Mouse (Mus musculus) monocyte, adult 59 days (primary cell): ENCODE results near the gene Tmem95. TPM values are rescaled to one million over a fixed set of nuclear protein-coding genes. Genes with fewer than 3 reads are reported as not detected.

Source experiments
- total RNA-seq, 2 experiments: library from RNA; stranded (reverse); gene quantifications; one replicate each; pipeline ENCODE4 v1.2.4; 2023

The Tmem95 gene
- not detected for total RNA-seq

DNA sequence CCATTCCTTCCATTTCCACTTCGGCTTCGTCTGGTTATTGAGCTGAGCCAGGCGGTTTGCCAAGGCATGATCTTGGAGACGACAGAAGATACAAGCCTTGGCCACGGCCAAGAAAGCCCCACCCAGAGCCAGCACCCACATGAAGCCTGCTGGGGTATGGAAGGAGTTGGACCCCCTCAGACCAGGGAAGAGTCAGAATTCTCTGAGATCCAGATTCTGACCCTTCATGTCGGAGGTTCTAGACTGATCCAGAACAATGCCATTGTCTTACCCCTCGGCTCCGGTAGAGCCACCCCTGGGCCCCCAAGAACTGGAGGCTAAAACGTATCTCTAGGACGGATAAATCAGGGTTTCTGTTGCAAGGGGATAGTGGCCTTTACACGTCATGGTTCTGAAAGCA, at the start of gene Tmem95:
Gene Tmem95 (minus strand): TSS at position 141 of the 400 bp plus-strand sequence.

DNA sequence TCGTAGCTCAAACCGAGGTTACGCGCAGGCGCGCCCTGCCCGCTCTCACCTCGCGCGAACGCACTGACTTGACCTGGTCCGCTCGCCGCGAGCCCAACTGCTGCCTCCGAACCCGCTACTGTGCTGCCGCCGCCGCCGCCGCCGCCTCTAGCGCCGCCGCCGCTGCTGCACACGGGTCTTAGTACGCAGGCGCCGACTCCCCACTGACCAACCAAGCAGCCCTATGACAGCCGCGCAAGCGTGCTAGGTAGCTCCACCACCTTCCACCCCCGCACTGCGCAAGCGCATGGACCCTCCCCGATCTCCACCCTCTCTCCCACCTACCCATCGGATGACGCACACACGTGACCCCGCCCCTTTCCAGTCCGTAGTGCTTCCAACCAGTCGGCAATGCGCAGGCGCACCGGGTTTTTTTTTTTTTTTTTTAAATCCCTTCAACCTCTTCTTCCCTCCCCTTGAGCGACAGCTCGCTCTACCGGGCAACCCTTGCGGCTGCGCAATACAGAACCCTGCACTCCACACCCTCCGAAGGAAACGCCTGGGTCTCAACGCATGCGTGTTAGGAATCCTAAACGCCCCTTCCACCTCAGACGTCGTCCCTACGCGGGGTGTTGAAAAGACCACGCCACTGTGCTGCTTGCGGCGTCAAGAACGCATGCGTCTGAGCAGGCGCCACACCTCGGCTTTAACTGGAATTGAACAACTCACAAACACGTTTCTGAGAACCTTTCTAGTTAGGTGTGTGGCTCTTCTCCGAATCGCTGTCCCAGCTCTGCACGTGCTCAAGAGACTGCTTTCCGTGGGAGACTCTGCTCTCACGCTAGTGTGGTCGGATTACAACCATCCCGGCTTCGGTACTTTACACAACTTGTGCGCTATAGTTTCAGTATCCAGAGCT, 43.5 kb upstream of the Tmem95 start, which contains the start of gene Eif5a:
Gene Eif5a (minus strand): TSS at position 845 of the 898 bp plus-strand sequence.

DNA sequence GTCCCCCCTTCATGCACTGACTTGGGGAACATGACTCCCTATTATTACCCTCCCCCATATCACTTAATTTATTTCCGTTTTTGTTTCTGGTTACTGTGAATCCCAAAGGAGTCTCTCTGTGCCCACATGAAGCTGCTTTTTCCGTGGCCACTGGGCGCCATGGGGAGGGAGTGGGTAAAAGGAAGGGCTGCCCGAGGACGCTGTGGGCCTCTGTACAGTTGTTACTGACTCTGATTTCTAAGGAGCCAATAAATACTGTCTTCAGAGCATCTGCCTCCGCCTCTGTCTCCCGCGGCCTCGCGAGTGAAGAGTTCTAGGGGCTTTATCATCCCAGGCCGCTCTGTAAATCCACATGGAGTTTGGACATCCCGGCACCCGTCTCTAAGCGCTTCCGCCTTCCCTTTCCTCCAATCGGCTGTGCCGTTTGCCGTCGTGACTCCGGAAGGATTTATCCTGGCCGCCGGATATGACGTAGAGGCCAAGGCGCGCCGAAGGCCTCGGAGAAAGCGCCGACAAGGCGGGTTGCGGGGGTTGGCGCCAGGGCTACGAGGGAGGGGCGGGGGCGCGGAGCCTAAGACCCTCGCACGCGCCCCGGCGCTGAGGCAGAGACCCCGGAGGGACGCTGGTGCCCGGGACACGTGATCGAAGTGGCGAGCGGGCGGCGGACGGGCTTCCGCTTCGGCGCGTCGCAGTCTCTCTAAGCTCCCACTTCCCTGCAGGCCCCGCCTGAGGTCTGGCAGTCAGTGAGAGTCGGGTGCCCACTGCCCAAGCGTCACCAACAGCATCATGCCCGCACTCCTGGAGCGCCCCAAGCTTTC, 35.9 kb upstream of the Tmem95 start, which contains the start of gene Gps2:
Gene Gps2 (plus strand): TSS at position 335 of the 818 bp plus-strand sequence.

DNA sequence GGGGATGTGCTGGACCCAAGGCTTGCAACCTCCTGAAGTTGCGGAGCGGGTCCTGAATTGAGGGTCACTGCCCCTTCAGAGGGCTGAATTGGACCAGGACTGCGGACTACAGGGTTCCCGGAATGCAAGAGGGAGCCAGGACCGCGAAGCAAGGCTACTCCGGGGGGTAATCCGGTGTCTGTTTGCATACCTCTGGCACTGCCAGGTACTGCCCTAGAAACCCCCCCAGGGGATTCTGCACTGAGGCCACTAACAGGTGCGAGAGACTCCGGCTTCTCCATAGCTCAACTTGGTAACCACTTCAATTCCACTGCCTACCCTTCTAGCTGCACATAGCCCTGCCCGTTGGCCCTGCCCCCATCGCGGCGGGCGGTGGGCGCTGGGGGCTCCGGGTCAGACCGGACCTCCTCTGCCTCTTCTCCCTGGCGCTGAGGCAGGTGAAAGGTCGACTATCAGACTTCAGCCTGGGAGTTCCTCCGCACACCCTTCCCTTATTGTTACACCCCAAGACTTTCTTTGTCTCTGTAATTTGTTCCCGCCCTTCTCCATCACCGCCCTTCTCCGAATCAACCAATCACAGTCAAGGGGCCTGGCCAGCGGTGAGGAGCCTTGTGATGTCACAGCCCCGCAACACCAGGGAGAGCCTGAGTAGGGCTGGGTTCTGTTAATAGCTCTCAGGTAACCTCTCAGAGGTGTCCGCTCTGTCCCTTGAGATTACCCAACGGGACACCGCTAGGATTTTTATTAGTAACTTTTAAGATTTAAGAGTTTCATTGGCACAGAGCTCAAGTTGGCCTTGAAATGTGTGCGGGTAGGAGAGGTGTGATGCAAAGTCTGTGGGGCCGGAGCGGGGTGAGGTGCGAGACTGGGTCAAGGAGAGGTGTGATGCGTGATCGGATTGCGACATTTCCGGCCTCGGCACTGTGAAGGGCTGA, 22.9 kb upstream of the Tmem95 start, which contains the start of the genes 2810408A11Rik and Neurl4:
Gene 2810408A11Rik (minus strand): TSS at position 517 of the 935 bp plus-strand sequence.
Gene Neurl4 (plus strand): TSS at position 602 of the 935 bp plus-strand sequence.

DNA sequence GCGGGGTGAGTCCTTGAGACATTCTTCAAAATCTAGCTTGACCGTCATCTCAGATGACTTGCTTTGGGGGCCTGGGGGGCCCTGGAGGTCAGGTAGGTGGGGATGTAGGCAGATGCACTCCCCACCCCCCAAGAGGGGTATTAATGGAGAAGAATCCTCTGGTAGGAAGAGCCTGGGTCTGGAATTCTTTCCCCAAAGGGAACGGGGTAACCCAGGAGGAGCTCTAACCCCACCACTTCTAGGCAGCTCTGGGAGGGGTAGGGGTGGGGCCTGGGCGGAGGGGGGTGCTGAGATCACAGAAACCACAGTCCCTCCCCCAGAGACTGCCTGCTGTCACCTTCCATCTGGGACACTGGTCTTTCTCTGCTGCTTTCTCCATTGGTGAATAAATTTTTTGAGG, 17.5 kb upstream of the Tmem95 start, which contains the start of gene Acap1:
Gene Acap1 (minus strand): TSS at position 249 of the 400 bp plus-strand sequence.

DNA sequence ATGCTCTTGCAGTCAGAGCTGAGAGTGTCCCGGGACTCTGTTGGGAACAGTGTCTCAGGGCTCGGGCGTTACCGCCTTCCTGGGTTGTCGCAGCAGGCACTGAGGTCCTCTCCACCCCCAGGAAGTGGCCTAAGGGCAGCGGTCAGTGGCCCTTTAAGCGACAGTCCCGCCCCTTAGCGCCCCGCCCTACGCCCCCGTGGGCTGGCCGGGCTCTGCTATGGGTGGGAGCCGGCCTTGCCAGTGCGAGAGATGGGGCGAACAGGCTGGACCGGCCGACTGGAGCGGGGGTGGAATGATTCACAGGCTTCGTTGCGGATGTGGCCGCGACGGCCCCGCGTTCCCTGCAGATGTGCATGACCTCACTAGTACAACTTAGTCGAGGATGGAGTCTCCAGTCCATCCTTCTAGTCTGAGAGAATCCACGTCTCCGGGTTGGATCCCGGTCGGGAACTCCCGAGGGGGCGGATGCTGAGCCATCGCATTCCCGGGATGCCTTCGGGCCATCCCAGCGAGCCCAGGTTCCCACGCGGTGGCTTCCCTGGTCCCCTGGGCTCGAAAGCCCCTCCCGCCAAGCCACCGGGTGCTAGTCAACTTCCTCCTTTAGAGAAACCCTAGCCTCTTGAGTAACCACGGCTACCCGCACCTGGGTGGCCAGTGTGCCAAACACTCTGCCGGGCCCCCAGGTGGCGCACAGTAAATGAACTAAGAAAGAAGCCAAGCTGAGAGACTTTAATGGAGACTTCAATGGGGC, 3.2 kb upstream of the Tmem95 start, which contains the start of gene Kctd11:
Gene Kctd11 (minus strand): TSS at position 554 of the 751 bp plus-strand sequence.

DNA sequence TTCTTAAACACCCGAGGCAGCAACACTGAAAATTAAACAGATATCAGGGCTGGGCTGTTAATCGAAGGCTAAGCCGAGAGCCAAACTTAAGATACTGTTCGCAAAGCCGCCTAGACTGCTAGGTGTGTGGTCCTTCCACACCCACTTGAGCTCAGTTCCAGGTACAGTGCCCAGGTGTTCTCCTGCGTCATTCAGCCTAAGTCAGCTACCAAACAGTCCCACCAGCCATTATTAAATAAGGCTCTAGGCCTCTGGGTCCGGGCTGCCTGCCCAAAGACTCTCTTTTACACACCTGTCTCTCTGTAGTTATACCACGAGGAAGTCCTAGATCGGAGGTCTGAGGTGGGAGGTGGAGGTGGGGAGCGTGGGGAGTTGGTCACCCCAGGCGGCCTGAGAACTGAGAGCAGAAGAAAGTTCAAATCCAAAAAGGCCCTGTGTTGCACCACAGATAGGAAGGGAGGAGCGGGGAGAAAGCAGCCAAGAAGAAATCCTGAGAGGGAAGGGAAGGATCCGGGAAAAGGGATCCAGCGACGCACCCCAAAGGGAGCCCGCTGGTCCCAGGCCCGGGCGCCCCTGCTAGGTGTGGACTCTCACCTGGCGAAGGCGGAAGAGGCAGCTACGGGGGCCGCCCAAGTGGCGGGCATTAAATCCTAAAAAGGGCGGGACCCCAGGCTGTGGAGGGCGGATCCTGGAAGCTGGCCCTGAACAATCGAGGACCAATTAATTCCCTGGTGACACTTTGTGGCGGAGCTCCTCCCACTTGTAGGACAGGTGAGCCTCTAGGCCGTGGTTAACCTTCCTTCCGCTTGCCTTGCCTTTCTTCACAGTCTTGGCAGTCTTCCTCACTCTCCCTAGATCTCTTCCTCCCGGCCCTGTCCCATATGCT, 19.5 kb downstream of the Tmem95 start, which contains the start of gene Tnk1:
Gene Tnk1 (minus strand): TSS at position 618 of the 886 bp plus-strand sequence.

DNA sequence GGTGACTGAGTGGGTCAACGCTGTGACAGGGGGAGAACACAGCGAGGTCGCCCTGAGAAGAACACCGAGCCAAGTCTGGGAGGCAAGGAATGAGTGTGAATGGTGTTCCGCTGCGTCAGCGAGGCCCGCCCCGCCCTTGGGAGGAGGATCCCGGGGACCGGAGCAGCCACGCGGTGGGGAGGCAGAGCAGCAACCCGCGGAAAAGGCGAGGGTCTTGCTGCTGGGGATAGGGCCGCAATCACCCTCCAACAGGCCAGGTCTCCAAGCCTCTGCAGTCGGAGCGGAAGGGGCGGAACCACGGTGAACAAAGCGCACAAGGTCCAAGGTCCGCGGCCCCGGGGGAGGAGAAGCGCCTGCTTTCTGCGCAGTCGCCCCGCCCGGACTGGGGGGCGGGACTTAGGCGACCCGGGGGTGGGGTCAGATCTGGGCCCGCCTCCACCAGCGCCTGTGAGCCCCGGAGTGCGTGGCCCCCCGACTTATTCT, 31.6 kb downstream of the Tmem95 start, which contains the start of gene Plscr3:
Gene Plscr3 (plus strand): TSS at position 179 of the 483 bp plus-strand sequence.

DNA sequence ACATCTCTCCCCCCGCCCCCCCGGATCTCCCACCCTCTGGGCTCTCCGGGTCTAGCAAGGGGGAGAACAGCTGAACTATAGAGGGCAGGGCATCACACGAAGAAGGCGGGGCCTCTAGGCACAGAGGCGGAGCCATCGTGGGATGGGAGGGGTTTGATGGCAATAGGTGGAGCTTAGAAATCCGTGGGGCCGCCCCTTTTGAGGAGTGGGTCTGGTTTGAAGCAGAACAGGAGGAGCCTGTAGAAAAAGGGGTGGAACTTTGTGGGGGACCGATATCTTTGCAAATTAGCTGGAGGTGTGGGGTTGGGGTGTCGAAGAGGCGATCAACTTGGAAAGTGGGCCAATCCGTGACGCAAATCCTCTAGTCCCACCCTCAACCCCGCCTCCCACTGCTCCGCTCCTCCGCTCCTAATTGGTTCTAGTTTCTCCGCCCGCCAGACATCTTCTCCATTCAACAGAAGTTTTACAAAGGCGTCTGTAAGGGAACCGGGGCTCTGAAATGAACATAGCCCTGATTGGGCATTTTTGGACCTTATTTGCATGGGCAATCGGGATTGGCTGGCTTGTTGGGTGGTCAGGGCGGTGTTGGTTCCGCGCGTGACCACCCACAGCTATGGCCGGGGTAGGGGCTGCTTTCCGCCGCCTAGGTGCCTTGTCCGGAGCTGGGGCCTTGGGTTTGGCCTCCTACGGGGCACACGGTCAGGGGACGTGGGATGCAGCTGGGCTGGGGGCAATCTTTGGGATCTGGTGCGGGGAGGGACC, 39.7 kb downstream of the Tmem95 start, which contains the start of gene Tmem256:
Gene Tmem256 (plus strand): TSS at position 563 of the 762 bp plus-strand sequence.

DNA sequence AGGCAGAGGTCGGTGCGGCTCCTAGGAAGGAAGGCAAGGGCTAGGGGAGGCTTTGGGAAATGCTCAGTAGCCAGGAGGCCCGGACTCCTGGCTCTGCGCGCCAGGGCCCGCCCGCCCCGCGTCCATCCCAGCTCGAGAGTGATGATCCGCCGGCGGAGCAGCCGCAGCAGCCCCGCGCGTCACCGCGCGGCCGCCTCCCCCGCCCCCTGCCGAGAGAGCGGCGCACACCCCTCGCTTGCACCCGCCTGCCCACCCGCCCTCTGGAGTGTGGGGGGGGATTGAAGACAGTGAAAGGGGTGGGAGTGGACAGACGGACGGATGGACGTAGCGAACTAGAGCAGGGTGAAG, 40.2 kb downstream of the Tmem95 start, which contains the start of gene Nlgn2:
Gene Nlgn2 (minus strand): TSS at position 181 of the 348 bp plus-strand sequence.

Other genes starting within 250 kb of the Tmem95 start
- 10 to 100 TPM; 68.3 to 68.4 TPM for gene Fxr2, start 245.0 kb downstream of the Tmem95 start, total RNA-seq
- gene Sox15, start 222.7 kb downstream of the Tmem95 start, total RNA-seq, result under 1 TPM in 1 of 2 experiments, not detected in 1; 0.64 TPM
- gene Mpdu1, start 215.4 kb downstream of the Tmem95 start, total RNA-seq, result 10 to 100 TPM; 73.1 to 74.9 TPM
- gene Cd68, start 211.9 kb downstream of the Tmem95 start, total RNA-seq, result 100 to 1,000 TPM; 685 to 696 TPM
- 100 to 1,000 TPM; 892 to 975 TPM for gene Eif4a1, start 205.6 kb downstream of the Tmem95 start, total RNA-seq
- gene Senp3, start 195.9 kb downstream of the Tmem95 start, total RNA-seq, result 100 to 1,000 TPM; 109 to 116 TPM
- gene Tnfsf13, start 192.2 kb downstream of the Tmem95 start, total RNA-seq, result 10 to 100 TPM; 63.1 to 66.0 TPM
- 10 to 100 TPM; 66.6 to 77.0 TPM for gene Tnfsf12, start 182.2 kb downstream of the Tmem95 start, total RNA-seq
- 10 to 100 TPM; 23.6 to 27.1 TPM for gene Tnfsfm13, start 181.9 kb downstream of the Tmem95 start, total RNA-seq
- gene Polr2a, start 119.4 kb downstream of the Tmem95 start, total RNA-seq, result 100 to 1,000 TPM; 114 to 142 TPM
- not detected for gene Slc35g3, start 116.0 kb downstream of the Tmem95 start, total RNA-seq
- gene Zbtb4, start 112.1 kb downstream of the Tmem95 start, total RNA-seq, result 10 to 100 TPM; 16.0 to 20.0 TPM
- under 1 TPM; 0.45 to 0.49 TPM for gene Chrnb1, start 82.1 kb downstream of the Tmem95 start, total RNA-seq
- 1 to 10 TPM in 1 of 2 experiments, under 1 TPM in 1; 0.76 to 1.3 TPM for gene Fgf11, start 76.2 kb downstream of the Tmem95 start, total RNA-seq
- not detected for gene Tmem102, start 72.4 kb downstream of the Tmem95 start, total RNA-seq
- gene Gm39566, start 62.7 kb downstream of the Tmem95 start, total RNA-seq, result not detected
- gene Spem2, start 59.6 kb downstream of the Tmem95 start, total RNA-seq, result not detected
- gene Spem1, start 55.8 kb downstream of the Tmem95 start, total RNA-seq, result not detected
- 1 to 10 TPM; 1.9 to 2.6 TPM for gene Nlgn2, start 40.2 kb downstream of the Tmem95 start, total RNA-seq
- gene Tmem256, start 39.5 kb downstream of the Tmem95 start, total RNA-seq, result 100 to 1,000 TPM; 100 to 117 TPM
- gene Plscr3, start 31.6 kb downstream of the Tmem95 start, total RNA-seq, result 10 to 100 TPM; 39.8 to 43.6 TPM
- gene Tnk1, start 19.3 kb downstream of the Tmem95 start, total RNA-seq, result not detected
- 1 to 10 TPM; 6.0 TPM for gene Kctd11, start 3.4 kb upstream of the Tmem95 start, total RNA-seq
- 10 to 100 TPM; 10.4 to 12.2 TPM for gene Acap1, start 17.5 kb upstream of the Tmem95 start, total RNA-seq
- gene 2810408A11Rik, start 23.0 kb upstream of the Tmem95 start, total RNA-seq, result under 1 TPM; 0.31 to 0.49 TPM
- 10 to 100 TPM; 30.0 to 30.4 TPM for gene Neurl4, start 23.1 kb upstream of the Tmem95 start, total RNA-seq
- 100 to 1,000 TPM; 110 to 112 TPM for gene Gps2, start 35.9 kb upstream of the Tmem95 start, total RNA-seq
- gene Eif5a, start 43.9 kb upstream of the Tmem95 start, total RNA-seq, result 100 to 1,000 TPM; 407 to 410 TPM
- 1 to 10 TPM in 1 of 2 experiments, not detected in 1; 1.6 TPM for gene Ybx2, start 57.8 kb upstream of the Tmem95 start, total RNA-seq
- gene Slc2a4, start 70.2 kb upstream of the Tmem95 start, total RNA-seq, result not detected
- not detected for gene Cldn7, start 86.8 kb upstream of the Tmem95 start, total RNA-seq
- gene Ctdnep1, start 103.1 kb upstream of the Tmem95 start, total RNA-seq, result 100 to 1,000 TPM; 107 to 143 TPM
- 10 to 100 TPM; 44.3 to 49.5 TPM for gene Elp5, start 104.5 kb upstream of the Tmem95 start, total RNA-seq
- 100 to 1,000 TPM; 469 to 485 TPM for gene Gabarap, start 113.1 kb upstream of the Tmem95 start, total RNA-seq
- gene Phf23, start 117.8 kb upstream of the Tmem95 start, total RNA-seq, result 10 to 100 TPM; 64.3 to 77.5 TPM
- 10 to 100 TPM; 30.2 to 33.6 TPM for gene Dvl2, start 122.6 kb upstream of the Tmem95 start, total RNA-seq
- gene Acadvl, start 137.4 kb upstream of the Tmem95 start, total RNA-seq, result 10 to 100 TPM; 43.9 to 56.5 TPM
- gene Dlg4, start 138.9 kb upstream of the Tmem95 start, total RNA-seq, result 10 to 100 TPM; 11.0 to 19.4 TPM
- gene Asgr1, start 176.1 kb upstream of the Tmem95 start, total RNA-seq, result not detected
- 1 to 10 TPM; 3.7 to 3.8 TPM for gene Asgr2, start 214.6 kb upstream of the Tmem95 start, total RNA-seq